Mouse (Mus musculus) kidney, embryonic 14.5 days (tissue): ENCODE measurements around the gene Abce1. TPM values are rescaled to one million over a fixed set of nuclear protein-coding genes. Genes with fewer than 3 reads are reported as not detected.

ENCODE experiments used
- ATAC-seq: fragments of 200-750 bp; cut with Nextera tagmentation; 2 replicates; pipeline ENCODE4 v1.8.0; 2017; ENCODE audit warnings: moderate number of reproducible peaks, mild to moderate bottlenecking, moderate TSS enrichment, moderate library complexity; ENCODE audit not compliant: low FRiP score, low TSS enrichment
- H3K27ac ChIP-seq: fragments of 300-500 bp; sonication (generic); 2 replicates; pipeline ENCODE4 v1.5.1; 2014; ENCODE audit warnings: low read depth, mild to moderate bottlenecking, low read length, moderate library complexity, mixed read lengths
- H3K27me3 ChIP-seq: fragments of 300-500 bp; sonication (generic); 2 replicates; pipeline ENCODE4 v1.6.1; 2014; ENCODE audit warnings: mild to moderate bottlenecking, low read length; ENCODE audit not compliant: control insufficient read depth, insufficient read depth
- H3K36me3 ChIP-seq: fragments of 300-500 bp; sonication (generic); 2 replicates; pipeline ENCODE4 v1.6.1; 2014; ENCODE audit warnings: low read length, mixed read lengths; ENCODE audit not compliant: control insufficient read depth, insufficient read depth
- H3K4me1 ChIP-seq: fragments of 300-500 bp; sonication (generic); 2 replicates; pipeline ENCODE4 v1.6.1; 2014; ENCODE audit warnings: low read length, mixed read lengths; ENCODE audit not compliant: control insufficient read depth, insufficient read depth
- H3K4me2 ChIP-seq: fragments of 300-500 bp; sonication (generic); replicated peaks from 2 replicates; pipeline ENCODE4 v1.6.1; 2014; ENCODE audit warnings: low read depth, mild to moderate bottlenecking, low read length
- H3K4me3 ChIP-seq: fragments of 300-500 bp; sonication (generic); 2 replicates; pipeline ENCODE4 v1.5.1; 2014; ENCODE audit warnings: mild to moderate bottlenecking, low read length
- H3K9ac ChIP-seq: fragments of 300-500 bp; sonication (generic); 2 replicates; pipeline ENCODE4 v1.6.1; 2014; ENCODE audit warnings: low read depth, mild to moderate bottlenecking, low read length, moderate library complexity
- H3K9me3 ChIP-seq: fragments of 300-500 bp; sonication (generic); 2 replicates; pipeline ENCODE4 v1.6.1; 2016; ENCODE audit warnings: low read length; ENCODE audit not compliant: control insufficient read depth
- WGBS: fragments of 180-500 bp; shearing (Covaris S2); extraction: QIAGEN DNeasy Blood & Tissue Kit; methylation state at CpG from one replicate; pipeline ENCODE4 v1.1.7; 2014; 5-methylcytosine and 5-hydroxymethylcytosine counted together
- polyA plus RNA-seq: library from polyadenylated mRNA; unstranded; fragments of >200 nt; fragmentation: Nextera tagmentation; extraction: Ambion mirVana; gene quantifications from 2 replicates; pipeline ENCODE4 v1.2.1, GENCODE M21; 2014

Abce1 gene
- polyA plus RNA-seq, 1 experiment from 2014 or later, result 127 TPM

- Histone ChIP-seq H3K27me3 (no peaks in the 10 kb centered on the region), H3K4me1 (peaks cover 16% of the 10 kb centered on the region), H3K9me3 (no peaks in the 10 kb centered on the region), H3K4me3 (no peak overlapping the region), H3K27ac (no peak overlapping the region), H3K4me2 (no peak overlapping the region), H3K9ac (no peak overlapping the region), H3K36me3 (no peaks in the 10 kb centered on the region)
- 82% methylated on average over 3 of the region's 3 CpGs for WGBS
- no peak for ATAC-seq
Observed at GRCm38 (mm10) chr8:79637237-79637636, 74.3 kb downstream of the Abce1 start.

GRCm38 (mm10) chr8:79636151-79636550 is 75.4 kb downstream of the Abce1 start:
- no peak overlapping the region for H3K9ac ChIP-seq
- no peak overlapping the region for H3K27ac ChIP-seq
- H3K4me2 ChIP-seq, result no peak overlapping the region
- peaks cover 5% of the 10 kb centered on the region for H3K4me1 ChIP-seq
- H3K36me3 ChIP-seq, result no peaks in the 10 kb centered on the region
- no peaks in the 10 kb centered on the region for H3K27me3 ChIP-seq
- H3K4me3 ChIP-seq, result no peak overlapping the region
- no peaks in the 10 kb centered on the region for H3K9me3 ChIP-seq
- 74% methylated on average over 1 of the region's 1 CpGs for WGBS
- ATAC-seq, result no peak

- H3K36me3 ChIP-seq, result no peaks in the 10 kb centered on the region
- no peak for ATAC-seq
- no peak overlapping the region for H3K4me3 ChIP-seq
- H3K27ac ChIP-seq, result no peak overlapping the region
- no peaks in the 10 kb centered on the region for H3K9me3 ChIP-seq
- H3K9ac ChIP-seq, result no peak overlapping the region
- WGBS, result 89% methylated on average over 1 of the region's 1 CpGs
- no peaks in the 10 kb centered on the region for H3K27me3 ChIP-seq
- H3K4me1 ChIP-seq, result no peaks in the 10 kb centered on the region
- H3K4me2 ChIP-seq, result no peak overlapping the region
Observed at GRCm38 (mm10) chr8:79635491-79635890, 76.0 kb downstream of the Abce1 start.

Other genes with a start within 250 kb of the Abce1 start
- gene Otud4, start 72.1 kb downstream of the Abce1 start, polyA plus RNA-seq, result 17.6 and 30.9 TPM in 2 replicates
- gene Anapc10, start 80 bp upstream of the Abce1 start, polyA plus RNA-seq, result 38.4 and 54.9 TPM in 2 replicates